8 mouse cellular contexts compared by ENCODE assay signal in the genomic region with DNA sequence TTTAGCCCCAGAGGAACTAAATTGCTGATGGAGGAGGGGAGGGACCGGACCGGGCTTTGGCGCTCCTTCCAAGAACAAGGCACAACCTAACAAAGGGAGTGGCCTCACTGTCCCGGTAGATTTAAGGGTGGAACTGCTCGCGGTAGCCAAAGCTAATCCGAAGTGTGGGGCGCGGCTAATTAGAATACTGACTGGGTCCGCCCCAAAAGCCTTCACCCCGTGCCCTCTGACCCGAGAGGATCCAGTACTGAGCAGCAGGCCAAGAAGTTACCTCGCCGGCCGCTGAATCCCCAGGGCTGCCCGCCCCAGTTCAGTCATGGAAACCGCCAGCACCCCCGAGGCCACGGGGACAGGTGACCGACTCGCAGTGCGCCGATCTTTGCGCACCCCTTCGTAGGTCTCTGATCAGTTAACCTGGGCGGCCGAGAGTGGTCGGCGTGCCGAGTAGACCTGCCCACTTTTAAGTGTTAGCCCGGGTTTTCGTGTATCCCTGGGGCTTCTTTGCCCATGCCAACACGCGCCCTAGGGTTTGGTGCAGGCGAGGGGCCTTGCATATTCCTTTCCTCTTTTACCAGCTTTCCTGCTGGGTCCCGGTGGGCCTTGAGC. TPM values are rescaled to one million over a fixed set of nuclear protein-coding genes. Genes with fewer than 3 reads are reported as not detected.
DNase-seq lines count a peak whose midpoint lies in the region; ATAC-seq lines count a peak whose summit lies in the region.

A gene (plus strand): TSS at position 244 of the 606 bp plus-strand sequence.

- peak within 1 kb of the TSS; percentile 92 for H3K9ac ChIP-seq in hindbrain, embryonic 14.5 days

- peak within 1 kb of the TSS; percentile 65 for H3K4me3 ChIP-seq in hindbrain, embryonic 14.5 days (replicated peaks; ENCODE audit: low read length)

- 1% methylated on average over 36 of the region's 36 CpGs for WGBS in hindbrain, embryonic 14.5 days

- H3K4me1 ChIP-seq in hindbrain, embryonic 14.5 days (replicated peaks; ENCODE audit: control insufficient read depth, insufficient read depth, low read length) = peaks cover 34% of the 10 kb centered on the region

- H3K36me3 ChIP-seq in hindbrain, embryonic 14.5 days (replicated peaks; ENCODE audit: control insufficient read depth, insufficient read depth) = peaks cover 2% of the 10 kb centered on the region; the same call in 1 of the 2 replicates

- peak within 1 kb of the TSS; percentile 94 for H3K27ac ChIP-seq in hindbrain, embryonic 14.5 days

- H3K4me2 ChIP-seq in hindbrain, embryonic 14.5 days (replicated peaks) = peak within 1 kb of the TSS; percentile 97

- DNase-seq in R1 (ENCODE audit: low read depth, low spot score) = peak; percentile 99
- peak; percentile 77 for DNase-seq in cerebellum, adult 9-11 months
- peak; percentile 37 to 44 for DNase-seq in frontal cortex, postnatal 25 days (ENCODE audit: low spot score in 2 of 2)
- DNase-seq in hindbrain, embryonic 14.5 days (ENCODE audit: low spot score) = peak; percentile 28
- DNase-seq in layer of hippocampus, postnatal 36 days = peak in 1 of 2 experiments; percentile 47
- peak; percentile 94 for DNase-seq in lung, postnatal 25 days (ENCODE audit: low spot score)
- peak; percentile 47 for DNase-seq in retina, adult 2 months (ENCODE audit: low read depth, low spot score)
- peak; percentile 72 for DNase-seq in urinary bladder, postnatal 25 days (ENCODE audit: low spot score)

- peak; percentile 58 for ATAC-seq in hindbrain, embryonic 14.5 days (ENCODE audit: low FRiP score)

- peaks cover 24% of the 10 kb centered on the region for H3K27me3 ChIP-seq in hindbrain, embryonic 14.5 days (ENCODE audit: control insufficient read depth, insufficient read depth, low read length)

- no peaks in the 10 kb centered on the region for H3K9me3 ChIP-seq in hindbrain, embryonic 14.5 days (ENCODE audit: control insufficient read depth, low read length)

RNA-seq across cellular contexts. Expression of the gene that starts here (rescaled TPM):
- polyA plus RNA-seq in hindbrain, embryonic 14.5 days (2014; fragmentation: Nextera tagmentation; extraction: Ambion mirVana) = 38.6 and 42.0 TPM in 2 replicates
- total RNA-seq in layer of hippocampus, postnatal 36 days (2021) = 10 to 100 TPM; 26.0 to 28.2 TPM
